Mouse (Mus musculus): ENCODE data around the gene Slit3. TPM values are rescaled to one million over a fixed set of nuclear protein-coding genes. Genes with fewer than 3 reads are reported as not detected.

Gene Slit3
- polyA plus RNA-seq, 1 experiment from 2014 or later = 5.9 TPM

DNA sequence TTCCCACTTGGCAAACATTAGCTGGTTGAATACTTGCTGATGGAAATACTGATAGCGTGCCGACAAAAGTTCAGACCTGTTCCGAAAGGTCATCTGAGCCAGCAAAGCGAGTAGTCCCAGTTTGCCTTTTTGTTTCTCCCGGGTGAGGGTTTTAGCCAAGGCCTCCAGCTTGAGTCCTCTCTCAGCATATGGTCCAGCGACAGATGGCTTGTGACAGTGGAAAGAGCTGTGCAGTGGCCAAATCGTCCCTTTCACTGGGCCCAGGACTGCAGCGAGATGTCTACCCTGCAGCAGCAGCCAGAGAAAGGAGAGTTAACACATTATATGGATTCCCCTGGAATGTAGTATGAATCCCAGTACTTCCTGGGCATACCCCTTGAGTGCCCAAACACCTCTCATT, 215.5 kb downstream of the Slit3 start:
- WGBS = 78% methylated on average over 8 of the region's 8 CpGs
- Histone ChIP-seq H3K27me3 (replicated peaks; ENCODE audit: control insufficient read depth, insufficient read depth, low read length) (no peaks in the 10 kb centered on the region), H3K4me2 (ENCODE audit: low read depth, low read length) (no peak overlapping the region), H3K36me3 (ENCODE audit: control insufficient read depth, insufficient read depth, low read length) (no peaks in the 10 kb centered on the region), H3K9me3 (ENCODE audit: control insufficient read depth, low read length) (no peaks in the 10 kb centered on the region), H3K4me1 (ENCODE audit: control insufficient read depth, insufficient read depth, low read length) (no peaks in the 10 kb centered on the region; the same call in 1 of the 2 replicates), H3K4me3 (ENCODE audit: low read length) (no peak overlapping the region), H3K27ac (ENCODE audit: low read length) (no peak overlapping the region), H3K9ac (ENCODE audit: low read depth, low read length) (no peak overlapping the region)
- no peak for ATAC-seq

DNA sequence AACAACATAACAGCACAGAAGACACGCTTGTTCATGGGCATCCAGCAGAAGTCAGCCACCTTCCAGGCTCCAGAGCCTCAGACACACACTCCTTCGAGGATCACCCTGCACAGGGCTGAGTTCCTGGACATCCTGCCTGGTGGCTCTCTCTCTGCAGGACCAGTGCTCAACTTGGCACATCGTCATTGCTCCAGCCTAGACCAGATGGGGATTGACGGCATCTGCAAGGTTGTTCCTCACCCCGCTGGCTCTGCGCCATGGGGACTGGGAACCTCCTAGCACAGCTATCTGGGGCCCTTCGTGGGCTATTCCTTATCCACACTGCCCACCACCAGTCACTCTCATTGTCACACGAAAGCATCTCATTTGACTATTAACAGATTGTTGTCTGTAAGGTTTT, 216.5 kb downstream of the Slit3 start:
- H3K9me3 ChIP-seq (ENCODE audit: control insufficient read depth, low read length) = no peaks in the 10 kb centered on the region
- no peak overlapping the region for H3K9ac ChIP-seq (ENCODE audit: low read depth, low read length)
- H3K4me2 ChIP-seq (ENCODE audit: low read depth, low read length) = no peak overlapping the region
- no peak overlapping the region for H3K27ac ChIP-seq (ENCODE audit: low read length)
- no peaks in the 10 kb centered on the region; the same call in 1 of the 2 replicates for H3K4me1 ChIP-seq (ENCODE audit: control insufficient read depth, insufficient read depth, low read length)
- no peaks in the 10 kb centered on the region for H3K36me3 ChIP-seq (ENCODE audit: control insufficient read depth, insufficient read depth, low read length)
- whole genome bisulfite sequencing = 73% methylated on average over 8 of the region's 8 CpGs
- ATAC-seq = no peak
- no peak overlapping the region for H3K4me3 ChIP-seq (ENCODE audit: low read length)
- no peaks in the 10 kb centered on the region for H3K27me3 ChIP-seq (replicated peaks; ENCODE audit: control insufficient read depth, insufficient read depth, low read length)

DNA sequence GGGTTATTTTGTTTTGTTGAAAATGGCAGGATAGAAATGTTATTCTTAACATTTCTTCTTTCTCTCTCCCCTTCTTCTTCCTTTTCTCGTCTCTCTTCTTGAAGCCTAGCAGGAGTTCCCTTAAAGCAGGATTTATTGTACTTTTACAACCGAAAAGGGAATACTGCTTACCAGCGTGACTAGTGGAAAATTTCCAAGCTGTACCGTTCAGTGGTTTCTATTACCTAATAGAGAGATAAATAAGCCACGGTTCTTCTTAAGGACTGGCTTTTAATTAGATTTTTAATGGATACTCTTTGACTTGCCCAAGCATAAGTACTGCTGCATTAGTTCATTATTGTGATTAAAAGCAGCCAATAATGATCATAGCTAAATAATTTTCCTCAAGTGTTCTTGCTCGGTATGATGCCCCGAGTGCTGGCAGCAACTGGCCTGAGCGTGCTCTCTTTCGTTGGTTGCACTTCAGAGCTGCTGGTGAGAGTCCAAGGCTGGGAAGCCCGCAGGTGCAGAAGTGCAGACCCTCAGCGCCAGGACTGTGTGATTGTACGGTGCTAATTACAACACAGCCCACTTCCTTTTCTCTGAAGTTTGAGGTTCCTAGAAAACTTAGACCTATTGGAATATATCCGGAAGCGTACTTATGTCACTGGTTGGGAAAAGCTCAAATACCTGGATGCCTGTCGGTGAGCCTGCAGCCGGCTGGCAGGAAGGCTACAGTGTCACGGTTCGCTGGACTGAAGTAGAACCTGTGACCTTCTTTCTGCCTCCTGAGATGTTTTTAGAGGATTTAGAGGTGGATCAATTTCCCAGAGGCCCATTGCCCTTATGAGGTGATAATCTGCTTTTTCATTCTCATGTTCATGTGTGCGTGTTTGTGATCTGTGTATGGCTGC, 217.1 kb downstream of the Slit3 start:
- ATAC-seq = no peak
- WGBS = 79% methylated on average over 19 of the region's 19 CpGs
- no peak overlapping the region for H3K27ac ChIP-seq (ENCODE audit: low read length)

DNA sequence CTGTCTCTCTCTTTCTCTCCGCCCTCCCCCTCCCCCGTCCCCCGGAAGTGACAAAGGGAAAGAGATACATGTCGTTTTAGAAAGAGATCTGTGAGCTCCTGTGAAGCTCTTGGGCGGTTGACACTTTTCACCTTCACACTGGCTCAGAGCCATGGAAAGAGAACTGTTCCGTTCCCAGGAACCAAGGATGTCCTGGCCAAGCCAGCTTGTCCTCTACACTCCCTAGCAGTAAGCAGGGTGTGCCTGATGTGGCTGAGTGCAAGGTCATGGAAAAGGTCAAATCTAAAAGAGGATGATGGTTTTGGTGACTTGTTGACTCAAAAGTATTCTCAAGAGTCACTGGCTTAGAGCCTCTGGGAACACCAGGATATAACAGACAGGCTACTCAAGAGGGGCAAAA, 219.7 kb downstream of the Slit3 start:
- 72% methylated on average over 6 of the region's 6 CpGs for WGBS

More for the DNA sequence above, 217.1 kb downstream of the Slit3 start:
- H3K9me3 ChIP-seq (ENCODE audit: control insufficient read depth, low read length) = no peaks in the 10 kb centered on the region
- no peaks in the 10 kb centered on the region for H3K4me1 ChIP-seq (ENCODE audit: control insufficient read depth, insufficient read depth, low read length)
- no peak overlapping the region for H3K9ac ChIP-seq (ENCODE audit: low read depth, low read length)
- no peaks in the 10 kb centered on the region for H3K27me3 ChIP-seq (replicated peaks; ENCODE audit: control insufficient read depth, insufficient read depth, low read length)
- no peak overlapping the region for H3K4me2 ChIP-seq (ENCODE audit: low read depth, low read length)
- H3K4me3 ChIP-seq (ENCODE audit: low read length) = no peak overlapping the region
- no peaks in the 10 kb centered on the region for H3K36me3 ChIP-seq (ENCODE audit: control insufficient read depth, insufficient read depth, low read length)

DNA sequence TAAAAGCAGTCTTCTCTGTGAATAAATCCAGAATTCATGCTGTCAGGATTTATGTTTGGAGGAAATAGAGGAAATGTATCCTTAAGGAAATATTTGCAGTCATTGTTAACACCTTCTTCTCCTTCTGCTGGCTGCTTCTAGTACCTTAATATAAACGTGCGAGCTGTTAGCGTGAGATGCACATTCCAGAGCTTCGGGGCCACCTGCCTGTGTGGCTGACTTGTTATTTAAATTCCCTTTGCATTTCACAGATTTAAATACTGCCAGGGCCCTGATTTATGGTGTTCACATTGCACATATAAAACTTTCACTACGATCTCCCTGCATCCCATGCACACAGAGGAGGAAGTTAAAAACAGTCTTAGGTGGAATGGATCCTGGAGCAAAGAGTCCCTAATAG, 221.5 kb downstream of the Slit3 start:
- H3K9ac ChIP-seq (ENCODE audit: low read depth, low read length) = no peak overlapping the region
- no peaks in the 10 kb centered on the region for H3K9me3 ChIP-seq (ENCODE audit: control insufficient read depth, low read length)
- H3K4me2 ChIP-seq (ENCODE audit: low read depth, low read length) = no peak overlapping the region
- WGBS = 42% methylated on average over 5 of the region's 5 CpGs
- H3K36me3 ChIP-seq (ENCODE audit: control insufficient read depth, insufficient read depth, low read length) = no peaks in the 10 kb centered on the region
- ATAC-seq = no peak
- no peaks in the 10 kb centered on the region for H3K4me1 ChIP-seq (ENCODE audit: control insufficient read depth, insufficient read depth, low read length)
- no peak overlapping the region for H3K4me3 ChIP-seq (ENCODE audit: low read length)
- no peak overlapping the region for H3K27ac ChIP-seq (ENCODE audit: low read length)
- H3K27me3 ChIP-seq (replicated peaks; ENCODE audit: control insufficient read depth, insufficient read depth, low read length) = no peaks in the 10 kb centered on the region

More for the DNA sequence above, 219.7 kb downstream of the Slit3 start:
- Histone ChIP-seq H3K27ac (ENCODE audit: low read length) (no peak overlapping the region), H3K27me3 (replicated peaks; ENCODE audit: control insufficient read depth, insufficient read depth, low read length) (no peaks in the 10 kb centered on the region), H3K36me3 (ENCODE audit: control insufficient read depth, insufficient read depth, low read length) (no peaks in the 10 kb centered on the region), H3K4me3 (ENCODE audit: low read length) (no peak overlapping the region), H3K9me3 (ENCODE audit: control insufficient read depth, low read length) (no peaks in the 10 kb centered on the region), H3K4me2 (ENCODE audit: low read depth, low read length) (no peak overlapping the region), H3K4me1 (ENCODE audit: control insufficient read depth, insufficient read depth, low read length) (no peaks in the 10 kb centered on the region), H3K9ac (ENCODE audit: low read depth, low read length) (no peak overlapping the region)
- ATAC-seq = no peak

DNA sequence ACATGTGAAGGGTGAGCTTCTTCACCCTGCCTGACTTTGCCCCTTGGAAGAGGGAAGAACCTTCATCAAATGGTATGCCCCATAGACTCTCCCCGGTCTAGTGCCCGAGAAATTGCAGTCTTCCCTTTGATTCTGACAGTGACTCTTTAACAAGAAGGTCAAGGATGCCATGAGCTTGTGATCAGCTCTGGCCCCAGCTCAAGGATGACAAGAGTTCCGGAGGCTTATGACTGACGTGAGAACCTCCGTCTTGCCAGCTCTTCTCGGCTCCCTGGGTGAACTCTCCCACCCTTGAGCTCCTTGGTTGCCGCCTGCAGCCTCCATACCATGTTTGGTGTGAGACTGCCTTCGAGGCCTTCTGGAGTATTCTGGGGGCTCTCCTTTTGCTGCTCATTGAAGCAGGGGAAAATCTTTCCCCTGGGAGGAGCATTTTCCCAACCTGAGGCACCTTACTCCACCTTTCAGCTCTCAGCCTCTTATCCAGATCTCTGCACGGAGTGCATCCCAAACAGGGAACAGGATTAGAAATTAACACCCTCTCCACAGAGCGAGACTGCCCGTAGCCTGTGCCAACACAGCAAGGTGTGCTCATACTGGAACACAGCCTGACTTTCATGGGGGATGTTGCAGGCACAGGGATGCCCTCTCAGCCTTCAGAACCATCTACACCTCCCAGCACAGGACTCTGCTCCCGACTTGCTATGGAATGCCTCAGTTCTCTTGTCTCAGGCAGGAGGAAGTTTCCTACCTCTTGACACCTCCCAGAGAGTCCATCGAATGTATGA, 224.9 kb downstream of the Slit3 start:
- no peak overlapping the region for H3K4me2 ChIP-seq (ENCODE audit: low read depth, low read length)
- 82% methylated on average over 13 of the region's 13 CpGs for WGBS

DNA sequence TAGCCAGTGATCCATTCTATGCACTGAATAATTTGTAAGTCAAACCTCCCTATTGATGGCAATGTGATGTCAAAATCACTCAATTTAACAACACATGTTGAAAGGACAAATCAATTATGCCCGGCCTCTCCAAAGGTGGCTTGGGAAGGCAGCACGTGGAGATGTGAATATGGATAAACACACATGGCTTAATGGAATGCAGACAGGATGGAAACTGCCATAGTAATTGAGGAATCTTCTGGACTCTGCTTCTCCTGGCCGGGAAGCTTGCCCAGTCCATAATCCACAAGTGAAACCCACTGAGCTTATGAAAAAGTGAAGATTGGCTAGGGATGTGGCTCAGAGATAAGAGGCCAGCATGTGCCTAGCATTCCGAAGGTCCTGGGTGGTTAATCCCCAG, 227.1 kb downstream of the Slit3 start:
- Histone ChIP-seq H3K9ac (ENCODE audit: low read depth, low read length) (no peak overlapping the region), H3K4me2 (ENCODE audit: low read depth, low read length) (no peak overlapping the region), H3K27ac (ENCODE audit: low read length) (no peak overlapping the region), H3K4me1 (ENCODE audit: control insufficient read depth, insufficient read depth, low read length) (no peaks in the 10 kb centered on the region), H3K27me3 (replicated peaks; ENCODE audit: control insufficient read depth, insufficient read depth, low read length) (no peaks in the 10 kb centered on the region), H3K4me3 (ENCODE audit: low read length) (no peak overlapping the region), H3K36me3 (ENCODE audit: control insufficient read depth, insufficient read depth, low read length) (no peaks in the 10 kb centered on the region), H3K9me3 (ENCODE audit: control insufficient read depth, low read length) (no peaks in the 10 kb centered on the region)
- WGBS = 39% methylated on average over 4 of the region's 4 CpGs
- no peak for ATAC-seq

More for the DNA sequence above, 224.9 kb downstream of the Slit3 start:
- Histone ChIP-seq H3K36me3 (ENCODE audit: control insufficient read depth, insufficient read depth, low read length) (no peaks in the 10 kb centered on the region), H3K27me3 (replicated peaks; ENCODE audit: control insufficient read depth, insufficient read depth, low read length) (no peaks in the 10 kb centered on the region), H3K9me3 (ENCODE audit: control insufficient read depth, low read length) (no peaks in the 10 kb centered on the region), H3K27ac (ENCODE audit: low read length) (no peak overlapping the region), H3K4me1 (ENCODE audit: control insufficient read depth, insufficient read depth, low read length) (no peaks in the 10 kb centered on the region), H3K9ac (ENCODE audit: low read depth, low read length) (no peak overlapping the region), H3K4me3 (ENCODE audit: low read length) (no peak overlapping the region)
- ATAC-seq = no peak

DNA sequence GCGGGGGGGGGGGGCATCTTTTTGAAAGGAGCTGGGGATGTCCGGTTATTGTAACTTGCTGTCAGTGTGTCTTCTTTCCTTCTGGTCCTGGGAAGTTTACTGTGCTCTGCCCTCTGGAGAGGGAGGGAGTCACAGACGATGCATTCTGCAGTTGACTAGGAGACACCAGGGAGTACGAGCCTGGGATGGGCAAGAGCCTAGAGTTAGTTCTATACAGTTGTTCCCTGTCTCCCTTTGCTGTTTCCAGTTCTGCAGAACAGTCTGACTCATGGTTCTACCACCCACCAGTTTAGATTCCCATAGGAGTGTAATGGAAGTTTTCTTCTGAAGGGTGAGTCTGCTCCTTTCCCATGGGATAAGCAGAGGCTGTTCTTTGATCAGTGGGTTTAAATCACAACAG, 229.9 kb downstream of the Slit3 start:
- 47% methylated on average over 4 of the region's 4 CpGs for WGBS
- Histone ChIP-seq H3K4me1 (ENCODE audit: control insufficient read depth, insufficient read depth, low read length) (no peaks in the 10 kb centered on the region), H3K27ac (ENCODE audit: low read length) (no peak overlapping the region), H3K4me3 (ENCODE audit: low read length) (no peak overlapping the region), H3K27me3 (replicated peaks; ENCODE audit: control insufficient read depth, insufficient read depth, low read length) (no peaks in the 10 kb centered on the region), H3K36me3 (ENCODE audit: control insufficient read depth, insufficient read depth, low read length) (no peaks in the 10 kb centered on the region), H3K9ac (ENCODE audit: low read depth, low read length) (no peak overlapping the region), H3K9me3 (ENCODE audit: control insufficient read depth, low read length) (no peaks in the 10 kb centered on the region), H3K4me2 (ENCODE audit: low read depth, low read length) (no peak overlapping the region)
- ATAC-seq = no peak

DNA sequence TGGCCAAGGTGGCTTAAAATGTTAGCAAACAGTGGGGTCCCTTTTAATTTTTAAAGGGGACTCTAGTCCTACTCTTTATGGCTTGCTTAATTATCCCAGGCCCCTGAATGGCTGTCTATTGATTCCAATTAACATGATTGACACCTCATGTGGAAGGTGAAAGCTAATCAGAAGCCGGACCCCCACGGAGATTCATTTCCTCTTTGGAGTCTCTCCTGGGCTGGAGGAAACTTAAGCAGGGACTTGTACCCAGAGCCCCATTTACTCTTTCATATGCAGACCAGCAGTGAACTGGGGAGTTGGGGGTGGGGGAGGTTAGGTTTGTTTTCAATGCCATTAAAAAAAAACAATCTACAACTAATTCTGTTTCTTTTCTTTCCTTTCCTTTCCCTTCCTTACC, 230.4 kb downstream of the Slit3 start:
- Histone ChIP-seq H3K27me3 (replicated peaks; ENCODE audit: control insufficient read depth, insufficient read depth, low read length) (no peaks in the 10 kb centered on the region), H3K9me3 (ENCODE audit: control insufficient read depth, low read length) (no peaks in the 10 kb centered on the region), H3K9ac (ENCODE audit: low read depth, low read length) (no peak overlapping the region), H3K4me1 (ENCODE audit: control insufficient read depth, insufficient read depth, low read length) (no peaks in the 10 kb centered on the region), H3K4me2 (ENCODE audit: low read depth, low read length) (no peak overlapping the region), H3K27ac (ENCODE audit: low read length) (no peak overlapping the region), H3K36me3 (ENCODE audit: control insufficient read depth, insufficient read depth, low read length) (no peaks in the 10 kb centered on the region), H3K4me3 (ENCODE audit: low read length) (no peak overlapping the region)
- no peak for ATAC-seq
- 37% methylated on average over 2 of the region's 2 CpGs for WGBS

Data from intestine, embryonic 16.5 days (tissue).